Mouse (Mus musculus) retina, embryonic 14.5 days (tissue): ENCODE measurements at regions not wholly inside any gene's neighbourhood (a gene's known extent, or its start where the extent isn't known, plus 50 kb on each side); places are given as distances from the start of the nearest gene placed in this dataset.
A peak's percentile ranks its signal among the peaks of the same experiment; 100 is the strongest.

Source experiments
- DNase-seq: peaks from one replicate; pipeline ENCODE4 v3.0.0-alpha.2; 2015; ENCODE audit warnings: low spot score

DNA sequence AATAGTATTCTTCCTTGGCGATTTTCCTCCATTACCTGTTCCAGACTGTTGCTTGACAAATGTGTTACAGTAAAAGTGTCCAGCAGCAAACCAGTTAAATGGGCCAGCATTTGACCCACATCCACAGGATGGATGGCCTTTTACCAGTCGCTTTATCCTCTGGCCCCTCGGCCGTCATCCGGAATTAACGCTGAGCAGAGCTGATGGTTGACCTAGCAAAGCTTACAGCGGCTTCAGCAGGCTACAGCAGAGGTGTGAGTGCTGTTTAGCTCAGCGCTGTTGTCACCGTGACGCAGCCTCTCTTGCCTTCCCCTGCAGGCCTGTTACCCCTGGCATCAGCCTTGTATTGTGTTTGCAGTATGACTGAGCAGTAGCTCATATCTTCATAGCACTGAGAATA lies 159.8 kb upstream of the Eif4g2 start:
- DNase-seq: peak; percentile 93

DNA sequence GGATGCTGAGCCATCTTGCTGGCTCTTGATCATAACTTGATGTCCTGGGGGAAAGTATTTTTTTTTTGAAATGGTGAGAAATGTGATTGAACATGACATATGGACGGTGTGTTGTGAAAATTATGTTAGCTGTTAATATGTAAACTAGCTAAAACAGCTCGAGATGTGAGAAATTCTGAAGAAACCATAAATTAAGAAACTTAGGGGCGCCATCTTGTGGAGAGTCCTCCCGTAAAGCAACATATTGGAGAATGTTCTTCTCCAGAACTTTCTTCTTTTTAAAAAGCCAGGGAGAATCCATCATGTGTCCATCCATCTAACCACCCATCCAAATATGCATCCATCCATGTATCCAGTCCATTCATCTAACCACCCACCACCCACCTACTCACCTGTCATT lies 158.7 kb upstream of the Eif4g2 start:
- DNase-seq: peak; percentile 50

DNA sequence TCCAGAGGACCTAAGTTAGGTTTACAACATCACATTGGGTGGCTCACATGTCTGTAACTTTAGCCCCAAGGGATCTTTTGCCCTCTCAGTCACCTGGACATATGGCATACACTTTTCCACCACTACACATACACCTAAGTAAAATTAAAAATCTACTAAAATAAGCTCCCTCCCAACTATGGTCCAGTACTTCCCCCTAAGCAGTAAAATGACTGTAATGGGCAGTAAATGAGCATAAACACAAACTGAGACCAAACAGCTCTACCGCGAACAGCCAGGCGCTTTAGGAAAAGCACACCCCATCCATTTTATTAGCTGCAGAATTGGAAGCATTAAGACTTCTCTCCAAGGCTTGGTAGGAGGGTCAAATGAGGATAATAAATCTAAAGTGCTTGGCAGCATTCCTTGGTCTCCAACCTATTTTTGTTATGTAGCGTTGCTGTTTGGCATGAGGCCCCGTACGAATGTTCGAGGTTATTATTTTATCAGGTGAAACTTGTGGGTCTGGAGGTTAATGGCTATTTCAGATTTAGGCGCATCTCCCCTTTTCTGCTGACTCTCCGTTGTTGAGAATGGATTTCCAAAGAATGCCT lies 157.5 kb upstream of the Eif4g2 start:
- no peak for DNase-seq

DNA sequence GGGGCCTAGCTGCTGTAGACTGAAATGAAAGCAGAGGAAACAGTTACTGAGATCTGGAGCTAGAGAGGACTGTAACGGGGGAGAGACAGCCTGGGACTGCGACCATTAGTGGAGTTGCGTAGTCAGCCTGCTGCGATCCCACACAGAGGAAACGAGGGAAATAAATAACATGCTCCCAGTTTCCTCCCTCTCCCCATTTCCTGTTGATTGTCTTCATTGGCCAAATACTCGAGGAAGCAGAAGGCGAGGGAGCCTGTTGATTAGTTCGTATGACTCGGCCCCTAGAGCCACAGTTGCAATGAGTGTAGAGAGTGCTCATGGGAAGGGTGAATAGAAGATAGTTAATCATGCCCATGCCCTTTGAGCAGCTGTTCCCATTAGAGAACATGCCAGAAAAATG lies 155.0 kb upstream of the Eif4g2 start:
- no peak for DNase-seq

DNA sequence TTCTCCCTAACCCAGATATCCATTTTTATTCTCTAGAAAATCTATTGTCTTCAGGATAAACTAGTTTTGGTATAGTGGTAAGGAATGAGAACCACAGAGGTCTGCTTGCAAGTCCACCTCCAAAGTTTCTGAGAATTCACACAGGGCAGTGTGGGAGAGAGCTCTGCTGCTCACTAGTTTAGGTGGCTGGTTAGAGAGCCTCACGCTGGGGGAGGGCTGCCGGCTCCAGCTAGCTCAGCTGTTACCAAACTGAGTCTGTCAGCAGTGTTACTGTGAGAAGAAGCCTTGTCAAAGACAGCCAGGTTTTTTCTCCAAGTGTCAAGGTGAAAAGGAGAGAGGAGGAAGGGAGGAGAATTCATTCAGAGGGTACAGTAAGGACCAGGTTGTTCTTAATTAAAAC lies 147.8 kb upstream of the Eif4g2 start:
- DNase-seq: no peak

DNA sequence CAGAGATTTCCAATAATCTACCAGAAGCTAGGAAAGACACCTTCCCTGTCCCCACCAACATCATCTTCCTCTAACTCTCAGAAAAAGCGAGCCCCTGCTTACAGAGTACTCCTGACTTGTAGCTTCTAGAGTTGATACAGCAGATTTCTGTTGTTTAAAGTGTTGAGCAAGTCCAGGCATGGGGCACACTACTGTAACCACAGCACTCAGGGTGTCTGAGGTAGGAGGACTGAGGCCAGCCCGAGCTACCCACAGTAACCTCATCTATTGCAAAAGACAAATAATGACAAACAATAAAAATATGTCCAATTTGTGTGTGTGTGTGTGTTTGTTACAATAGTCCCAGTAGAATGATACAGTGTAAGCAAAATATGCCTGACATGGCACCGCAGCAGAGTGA lies 144.3 kb upstream of the Eif4g2 start:
- no peak for DNase-seq

DNA sequence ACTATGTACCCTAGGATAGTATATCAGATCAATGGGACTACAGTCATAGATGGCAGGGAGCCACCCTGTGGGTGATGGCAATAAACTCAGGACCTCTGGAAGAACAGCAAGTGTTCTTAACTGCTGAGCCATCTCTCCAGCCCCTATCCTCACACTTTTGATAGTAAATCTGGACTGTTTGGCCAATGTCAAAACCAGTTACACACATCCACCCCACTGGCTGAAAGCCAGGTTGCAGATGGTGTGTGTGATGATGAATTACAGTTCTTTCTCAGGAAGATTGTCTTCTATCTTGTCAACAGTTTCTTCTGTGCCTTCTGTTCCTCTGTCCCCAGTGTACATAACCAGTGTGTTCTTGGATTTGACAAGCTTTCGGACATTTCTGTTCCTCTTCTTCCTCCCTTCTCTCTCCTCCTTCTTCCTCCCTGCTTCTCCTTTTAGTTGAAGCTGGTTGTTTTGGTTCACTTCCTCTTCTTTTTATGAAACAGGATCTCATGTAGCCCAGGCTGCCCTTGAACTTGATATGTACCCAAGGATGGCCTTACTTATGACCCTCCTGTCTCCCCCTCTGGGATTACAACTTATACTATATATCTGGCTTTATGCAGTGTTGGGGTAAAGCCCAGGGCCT lies 143.3 kb upstream of the Eif4g2 start:
- no peak for DNase-seq

DNA sequence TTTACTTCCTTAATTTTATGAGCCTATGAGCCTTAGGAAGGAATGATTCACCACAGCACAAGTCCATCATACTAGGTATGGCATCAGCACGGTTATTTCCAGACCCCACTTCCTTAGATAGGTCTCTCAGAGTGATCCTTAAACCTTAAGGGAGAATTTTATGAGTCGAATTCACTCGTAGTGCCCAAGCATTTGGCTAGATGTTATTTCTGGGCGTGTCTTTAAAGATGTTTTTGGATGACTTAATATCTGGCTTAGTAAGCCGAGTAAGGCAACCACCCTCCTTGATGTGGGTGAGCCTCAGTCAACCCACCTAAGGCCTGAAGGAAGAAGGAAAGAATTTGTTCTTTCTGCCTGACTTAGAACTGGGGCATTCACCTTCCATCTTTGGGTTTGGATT lies 132.8 kb upstream of the Eif4g2 start:
- no peak for DNase-seq

DNA sequence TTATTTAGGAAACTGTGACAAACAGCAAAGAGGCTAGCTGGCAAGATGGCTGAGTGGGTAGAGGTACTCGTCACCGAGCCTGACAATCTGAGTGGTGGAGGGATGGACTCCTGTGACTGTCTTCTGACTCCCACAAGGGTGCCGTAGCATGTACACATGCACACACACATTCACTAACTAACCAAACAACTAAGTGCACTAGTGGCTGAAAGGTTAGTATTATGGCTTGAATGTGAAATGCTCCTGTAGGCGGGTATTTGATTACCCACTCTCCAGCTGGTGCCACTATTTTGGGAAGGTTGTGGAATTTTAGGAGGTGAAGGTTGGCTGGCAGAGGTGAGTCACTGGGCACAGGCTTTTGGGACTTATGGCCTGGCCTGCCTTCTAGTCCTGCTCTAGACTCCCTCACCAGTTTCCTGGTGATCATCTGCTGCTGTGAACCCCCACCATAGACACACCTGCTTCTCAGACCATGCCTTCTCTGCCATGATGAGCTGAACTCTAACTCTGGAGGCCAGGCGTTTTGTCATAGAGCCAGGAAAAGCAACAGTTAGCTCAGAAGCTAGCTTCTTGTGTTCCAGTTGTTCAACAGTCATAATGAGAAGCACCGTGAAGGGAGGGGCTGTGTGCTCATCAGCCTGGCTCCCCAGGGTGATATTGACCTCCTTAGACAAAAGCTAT lies 131.5 kb upstream of the Eif4g2 start:
- no peak for DNase-seq

DNA sequence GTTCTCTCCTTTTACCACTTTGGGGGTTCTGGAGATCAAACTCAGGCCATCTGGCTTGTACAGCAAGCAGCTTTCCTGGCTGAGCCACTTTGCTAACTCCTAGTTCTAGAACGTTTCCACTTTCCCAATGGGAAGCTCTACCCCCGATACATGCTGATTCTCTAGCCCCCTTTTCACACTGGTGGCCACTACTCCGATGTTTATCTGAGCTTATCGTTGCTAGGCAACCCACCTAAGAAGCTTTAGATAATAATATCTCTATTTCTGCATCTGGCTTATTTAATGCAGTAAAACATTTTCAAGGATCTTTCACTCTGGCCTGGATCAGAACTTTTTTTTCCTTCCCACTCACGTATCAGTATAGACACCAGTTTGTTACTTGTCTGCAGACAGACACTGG lies 129.4 kb upstream of the Eif4g2 start:
- DNase-seq: no peak

DNA sequence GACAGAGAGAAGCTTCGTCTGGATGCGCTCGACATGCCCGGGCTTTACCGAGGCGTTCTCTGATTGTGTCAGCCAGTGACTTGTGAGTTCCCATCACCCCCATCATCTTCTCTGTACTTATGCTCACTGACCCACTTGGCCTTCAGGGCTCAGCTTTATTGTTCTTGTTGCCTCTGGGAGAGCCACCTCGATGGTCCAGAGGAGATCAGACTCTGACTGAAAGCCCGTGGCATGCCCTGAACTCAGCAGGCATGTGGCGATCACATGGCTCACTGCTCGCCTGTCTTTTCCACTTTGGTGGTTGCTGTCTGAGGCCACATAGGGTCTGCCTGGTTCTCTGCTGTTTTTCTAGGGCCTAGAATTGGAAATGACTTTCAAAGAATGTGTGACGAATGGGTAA lies 128.8 kb upstream of the Eif4g2 start:
- DNase-seq: peak; percentile 87

DNA sequence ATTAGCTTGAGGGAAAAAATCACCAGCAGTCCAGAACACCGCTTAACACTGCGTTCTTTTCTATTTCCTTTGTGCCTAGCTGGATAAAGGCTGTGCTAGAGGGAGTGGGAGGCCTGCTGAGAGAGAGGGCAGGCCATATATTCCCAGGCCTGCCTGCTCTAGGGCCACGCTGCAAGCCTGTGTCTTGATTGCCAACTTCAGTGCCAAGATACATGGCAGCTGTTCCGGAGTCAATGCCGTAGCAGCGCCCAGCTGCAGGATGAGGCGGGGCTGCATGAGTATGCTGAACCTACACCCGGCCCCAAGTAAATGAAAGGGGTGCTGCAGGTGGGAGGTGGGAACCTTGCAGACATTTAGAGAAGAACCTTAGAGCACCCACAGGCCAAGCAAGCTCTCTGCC lies 127.5 kb upstream of the Eif4g2 start:
- DNase-seq: no peak

DNA sequence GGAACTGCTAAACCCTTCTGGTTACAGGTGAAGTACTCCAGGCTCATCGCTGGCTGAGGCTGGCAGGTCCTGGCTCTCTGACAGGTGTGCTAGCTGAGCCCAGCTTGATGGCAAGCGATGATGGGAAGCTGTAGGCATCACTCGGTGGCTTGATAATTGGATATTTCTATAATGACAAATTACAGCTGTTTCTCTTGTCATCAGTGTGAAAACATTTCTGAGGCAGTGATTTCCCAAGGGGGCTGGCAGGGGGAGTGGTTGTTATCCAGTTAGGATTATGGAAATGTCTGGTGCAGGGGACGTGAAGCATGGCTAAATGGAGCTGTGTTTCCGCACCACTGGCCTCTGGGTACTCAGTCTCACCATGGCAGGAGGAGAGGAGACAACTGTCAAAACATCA lies 123.0 kb upstream of the Eif4g2 start:
- DNase-seq: peak; percentile 76

DNA sequence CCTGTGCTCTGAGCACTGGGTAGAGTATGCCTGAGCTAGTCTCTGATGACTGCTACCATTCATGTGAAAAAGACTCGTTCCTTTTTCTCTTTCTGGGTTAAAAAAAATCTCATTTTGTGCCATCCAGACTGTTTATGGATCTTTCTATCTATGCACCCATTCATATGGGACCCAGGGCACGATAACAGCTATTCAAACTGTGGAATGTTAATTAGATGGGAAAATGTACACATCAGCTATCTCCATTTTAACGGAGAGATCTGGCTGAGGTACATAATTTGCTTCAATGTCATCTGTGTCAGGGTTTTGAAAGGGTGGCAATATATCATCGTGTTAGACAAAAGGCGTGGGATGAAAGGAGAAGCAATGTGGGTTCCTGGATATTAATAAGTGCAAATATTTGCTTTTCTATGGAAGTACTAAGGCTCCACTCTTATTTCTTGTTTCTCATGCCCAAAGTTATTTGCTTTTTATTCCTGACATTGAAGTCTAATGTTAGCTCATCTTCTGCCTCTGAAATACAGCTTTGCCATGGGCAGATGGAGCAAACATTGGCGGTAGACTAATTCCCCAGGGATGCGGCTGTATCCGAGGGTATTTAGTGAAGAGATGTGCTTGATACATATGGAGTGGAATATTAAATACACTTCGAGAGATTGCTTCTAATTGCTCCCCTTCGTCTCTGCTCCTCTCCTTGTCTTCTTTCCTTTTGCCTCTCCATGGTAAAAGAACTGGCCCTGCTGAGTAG lies 116.0 kb upstream of the Eif4g2 start:
- DNase-seq: no peak

DNA sequence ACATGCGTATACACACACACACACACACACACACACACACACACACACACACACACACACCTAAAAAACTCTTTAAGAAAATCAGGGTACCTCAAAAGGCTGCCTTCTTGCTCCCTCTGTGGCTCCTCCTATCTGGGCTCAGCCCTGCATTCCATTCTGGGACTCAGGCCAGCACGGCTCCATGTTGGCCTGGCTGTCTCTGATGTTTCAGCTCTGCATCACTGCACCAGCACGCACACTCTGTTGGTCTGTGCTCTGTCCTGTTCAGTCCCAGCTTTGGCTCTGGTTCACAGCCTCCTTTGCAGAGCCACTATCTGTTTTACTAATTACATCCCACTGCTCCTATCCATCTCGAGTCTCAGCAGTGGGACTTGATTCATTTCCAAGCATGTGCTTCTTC lies 108.8 kb upstream of the Eif4g2 start:
- DNase-seq: no peak

DNA sequence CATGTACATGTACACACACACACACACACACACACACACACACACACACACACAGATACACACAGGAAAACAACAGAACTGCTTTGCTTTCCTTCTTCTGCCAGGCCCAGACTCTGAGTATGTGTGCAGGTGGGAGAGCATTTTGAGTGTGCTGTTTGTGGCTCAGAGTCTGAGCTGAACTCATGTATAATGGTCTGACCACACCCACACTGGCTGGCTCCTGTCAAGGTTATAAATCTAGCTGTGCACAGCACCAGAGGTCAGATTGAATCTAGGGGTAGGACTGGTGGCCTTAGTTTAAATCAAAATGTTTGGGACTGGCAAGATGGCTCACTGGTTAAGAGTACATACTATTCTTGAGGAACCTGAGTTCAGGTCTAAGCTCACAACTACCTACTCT lies 108.4 kb upstream of the Eif4g2 start:
- DNase-seq: no peak

DNA sequence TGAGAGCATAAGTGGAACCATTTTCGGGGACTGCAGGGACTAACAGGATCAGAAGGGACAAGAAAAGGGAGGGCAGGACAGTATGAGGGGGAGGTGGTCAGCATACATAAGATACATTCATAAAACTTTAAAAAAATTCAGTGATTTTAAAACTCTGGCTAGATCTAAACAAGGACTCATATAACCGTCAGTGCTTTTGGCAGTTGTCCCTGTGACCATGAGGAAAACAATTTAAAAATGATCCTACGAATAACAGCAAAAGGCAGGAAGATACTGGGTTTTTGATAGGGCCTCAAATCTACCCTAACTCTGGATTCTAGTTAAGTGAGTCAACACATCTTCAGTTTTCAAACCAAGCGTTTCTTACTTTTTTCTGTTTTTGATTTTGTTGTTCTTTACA lies 106.9 kb upstream of the Eif4g2 start:
- DNase-seq: no peak

DNA sequence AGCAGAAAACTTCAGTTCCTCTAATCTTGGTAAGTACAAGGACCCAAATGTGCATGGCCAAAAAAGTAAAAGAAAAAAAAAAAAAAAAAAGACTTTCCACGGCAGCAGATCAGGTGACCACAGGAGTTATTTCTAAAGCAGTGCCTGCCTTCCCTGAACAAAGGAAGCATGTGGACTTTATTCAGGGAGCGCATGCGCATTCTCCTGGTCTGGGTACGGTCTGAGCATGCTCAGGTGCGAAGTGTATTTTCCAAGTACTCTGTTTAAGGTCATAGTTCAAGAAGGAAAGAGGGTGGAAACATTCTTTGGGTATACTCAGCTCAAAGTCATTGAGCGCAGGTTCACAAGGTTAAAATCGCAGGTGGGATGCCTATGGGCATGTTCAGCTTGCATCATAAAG lies 103.1 kb upstream of the Eif4g2 start:
- no peak for DNase-seq

DNA sequence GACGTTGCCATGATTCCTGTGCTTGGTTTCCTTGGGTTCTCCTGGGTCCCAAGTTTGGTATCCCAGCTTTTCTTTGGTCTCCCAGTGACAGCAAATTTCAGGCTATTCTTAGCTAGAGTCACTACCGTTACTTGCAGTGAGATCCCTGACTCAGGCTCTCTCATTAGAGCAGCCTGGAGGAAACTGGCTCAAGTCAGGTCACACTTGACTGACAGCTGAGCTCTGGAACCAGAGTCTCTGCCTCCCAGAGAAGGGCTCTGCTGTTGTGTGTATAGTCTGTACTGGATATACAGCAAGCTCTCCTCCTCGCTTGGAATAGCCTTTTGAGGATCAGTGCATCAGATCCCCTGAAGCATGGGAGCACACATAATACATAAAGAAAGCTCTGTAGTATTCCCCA lies 100.7 kb upstream of the Eif4g2 start:
- no peak for DNase-seq

DNA sequence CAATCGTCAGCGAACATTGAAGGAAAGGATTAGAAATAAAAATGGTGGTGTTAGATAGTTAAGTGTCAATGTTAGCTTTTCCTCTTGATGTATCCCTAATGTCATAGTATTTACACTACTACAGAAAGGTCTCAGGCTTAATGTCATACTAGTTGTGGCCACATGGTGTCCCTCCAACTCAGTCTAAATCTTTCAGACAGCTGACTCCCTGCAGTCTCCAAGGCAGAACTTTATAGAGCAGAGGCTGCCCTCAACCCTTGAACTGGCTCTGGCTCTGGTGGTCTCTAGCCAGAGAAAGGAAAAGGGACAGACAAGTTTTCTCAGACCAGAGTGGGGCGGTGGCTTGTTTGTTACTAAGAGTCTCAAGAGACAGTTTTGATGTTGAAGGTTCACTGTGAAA lies 99.5 kb upstream of the Eif4g2 start:
- peak; percentile 89 for DNase-seq

DNA sequence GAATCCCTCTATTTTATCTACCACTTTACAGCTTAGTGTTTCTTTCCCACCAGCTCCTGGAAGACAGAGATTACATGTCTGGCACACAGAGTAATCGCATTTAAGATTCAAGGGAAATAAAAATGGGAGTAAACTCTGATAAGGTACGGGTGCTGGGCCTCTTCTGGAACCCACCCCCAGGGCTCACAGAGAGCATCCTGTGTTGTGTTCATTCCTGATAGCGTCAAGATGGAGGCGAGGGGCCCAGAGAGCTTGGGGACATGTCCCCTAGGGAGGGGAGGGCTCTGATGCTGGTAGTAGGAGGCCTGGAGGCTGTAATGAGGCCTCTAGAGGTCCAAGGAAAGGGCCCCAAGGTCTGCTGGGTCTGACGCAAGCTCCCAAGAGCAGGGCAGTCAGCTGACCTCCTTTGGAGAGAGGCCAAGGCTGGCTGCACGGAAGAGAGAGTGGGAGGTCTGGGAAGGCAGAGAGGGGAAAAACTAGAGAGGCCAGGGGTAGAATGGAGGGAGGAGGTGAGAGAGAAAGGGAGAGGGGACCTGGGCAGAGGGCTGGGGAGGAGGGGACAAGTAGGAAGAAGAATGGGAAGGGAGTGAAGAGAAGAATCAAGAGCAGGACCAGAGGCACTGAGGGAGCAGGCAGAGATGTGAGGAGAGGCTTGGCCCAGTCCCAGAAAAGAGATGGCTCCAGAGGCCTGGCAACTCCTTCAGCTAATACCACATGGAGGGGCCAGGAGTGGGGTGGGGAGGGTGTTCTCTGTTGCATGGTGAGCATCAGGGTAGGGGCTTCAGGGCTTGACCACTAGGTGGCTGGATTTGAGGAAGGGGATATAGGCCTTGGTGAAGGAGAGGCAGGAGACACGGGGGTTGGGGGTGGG lies 96.8 kb upstream of the Eif4g2 start:
- DNase-seq: peak; percentile 39
